Mouse (Mus musculus) liver, adult 2 months (tissue): ENCODE data around the gene Fam83b.

Experiments used
- CTCF ChIP-seq: fragments of 200-500 bp; IDR thresholded peaks from 2 replicates; pipeline ENCODE4 v1.5.1; 2011; ENCODE audit warnings: low read depth, low read length, control low read depth
- POLR2A ChIP-seq: fragments of 200-500 bp; IDR thresholded peaks from 2 replicates; pipeline ENCODE4 v1.6.1; 2011; ENCODE audit warnings: low read length, control low read depth; ENCODE audit not compliant: insufficient read depth; ENCODE audit errors: extremely low read depth

DNA sequence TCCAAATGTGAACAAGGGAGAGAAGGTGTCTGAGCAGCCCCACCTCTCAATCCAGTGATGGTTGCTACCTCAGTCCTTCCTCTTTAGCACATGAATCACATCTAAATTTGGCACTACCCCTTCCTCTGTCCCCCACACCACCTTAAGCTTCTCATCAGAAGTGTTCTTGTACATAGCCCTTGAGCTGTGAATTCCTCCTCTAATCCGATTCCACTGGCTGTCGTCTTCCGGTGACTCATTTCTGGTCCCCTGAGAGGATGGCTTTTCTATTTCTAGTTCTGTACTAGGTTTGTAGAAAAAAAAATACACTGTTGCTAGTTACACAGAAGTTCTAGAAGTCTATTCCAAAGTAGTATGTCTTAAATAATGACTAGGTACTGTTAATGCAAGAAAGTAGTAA lies 111.2 kb downstream of the Fam83b start:
- no peak for TF ChIP-seq CTCF
- TF ChIP-seq POLR2A = no peak
